Mouse (Mus musculus) MEL (cell line): ENCODE data around the gene Atp6v1g1.

Source experiments
- E2F4 ChIP-seq: IDR thresholded peaks from 2 replicates; pipeline ENCODE4 v1.6.1; 2011; ENCODE audit warnings: low read depth, low read length, improper control_type of control experiment, borderline replicate concordance
- ETS1 ChIP-seq: IDR thresholded peaks from 2 replicates; pipeline ENCODE4 v1.6.1; 2012; ENCODE audit warnings: low read depth, mild to moderate bottlenecking, inconsistent platforms, low read length, improper control_type of control experiment, moderate library complexity
- GABPA ChIP-seq: IDR thresholded peaks from 2 replicates; pipeline ENCODE4 v1.6.1; 2012; ENCODE audit warnings: low read depth, mild to moderate bottlenecking, inconsistent platforms, low read length, improper control_type of control experiment, moderate library complexity
- GATA1 ChIP-seq: IDR thresholded peaks from 2 replicates; pipeline ENCODE4 v1.6.1; 2011; ENCODE audit warnings: low read depth, low read length, improper control_type of control experiment
- KAT2A ChIP-seq: conservative IDR thresholded peaks from 2 replicates; pipeline ENCODE4 v1.6.1; 2012; ENCODE audit warnings: low read depth, low read length, improper control_type of control experiment, inconsistent platforms
- MAX ChIP-seq: IDR thresholded peaks from 2 replicates; pipeline ENCODE4 v1.6.1; 2011; ENCODE audit warnings: low read length, improper control_type of control experiment
- POLR2A ChIP-seq, 2 experiments: IDR thresholded peaks; 2 replicates each; pipeline ENCODE4 v1.6.1; 2011 to 2012; ENCODE audit warnings: low read length in 2 of 2, mild to moderate bottlenecking in 2 of 2, control low read depth in 1 of 2, improper control_type of control experiment in 1 of 2, low read depth in 1 of 2, moderate library complexity in 1 of 2; ENCODE audit not compliant: control insufficient read depth in 1 of 2, insufficient read depth in 1 of 2, poor library complexity in 1 of 2
- POLR2AphosphoS2 ChIP-seq: IDR thresholded peaks from 2 replicates; pipeline ENCODE4 v1.6.1; 2011; ENCODE audit warnings: low read length, improper control_type of control experiment
- UBTF ChIP-seq: IDR thresholded peaks from 2 replicates; pipeline ENCODE4 v1.6.1; 2012; ENCODE audit warnings: low read depth, mild to moderate bottlenecking, inconsistent platforms, low read length, improper control_type of control experiment, moderate library complexity, borderline replicate concordance; ENCODE audit not compliant: insufficient read depth
- ZKSCAN1 ChIP-seq: IDR thresholded peaks from 2 replicates; pipeline ENCODE4 v1.6.1; 2012; ENCODE audit warnings: low read depth, mild to moderate bottlenecking, inconsistent platforms, low read length, improper control_type of control experiment, moderate library complexity

- TF ChIP-seq GABPA (no peak), GATA1 (no peak), POLR2A (IDR thresholded peaks at IDR 0.05; ENCODE audit: control insufficient read depth in 1 of 2, insufficient read depth in 1 of 2, low read depth in 1 of 2, low read length in 2 of 2, poor library complexity in 1 of 2) (no peak), POLR2AphosphoS2 (no peak), KAT2A (no peak), UBTF (no peak), E2F4 (no peak), ZKSCAN1 (no peak), MAX (no peak), ETS1 (no peak)
Observed at GRCm38 (mm10) chr4:63582580-63582979, 38.0 kb downstream of the Atp6v1g1 start.
